Mouse (Mus musculus) embryonic facial prominence, embryonic 13.5 days (tissue): Measurements from ENCODE around the gene Apex1. TPM values are rescaled to one million over a fixed set of nuclear protein-coding genes. Genes with fewer than 3 reads are reported as not detected.
"Not testable (repeated sequence)": the region's sequence is repeated elsewhere in the genome, so short reads cannot be mapped to it uniquely, and the experiment has no call there.

Source experiments
- ATAC-seq: fragments of 200-750 bp; cut with Nextera tagmentation; 2 replicates; pipeline ENCODE4 v1.8.0; 2017; ENCODE audit warnings: low read depth; ENCODE audit not compliant: insufficient number of reproducible peaks, insufficient read depth, low FRiP score, low TSS enrichment
- H3K27ac ChIP-seq: fragments of 300-500 bp; sonication (generic); 2 replicates; pipeline ENCODE4 v1.5.1; 2015; ENCODE audit warnings: moderate library complexity, mild to moderate bottlenecking, inconsistent platforms
- H3K27me3 ChIP-seq: fragments of 300-500 bp; sonication (generic); 2 replicates; pipeline ENCODE4 v1.6.1; 2015; ENCODE audit warnings: mild to moderate bottlenecking, inconsistent platforms
- H3K36me3 ChIP-seq: fragments of 300-500 bp; sonication (generic); 2 replicates; pipeline ENCODE4 v1.6.1; 2015; ENCODE audit warnings: mild to moderate bottlenecking, inconsistent platforms
- H3K4me1 ChIP-seq: fragments of 300-500 bp; sonication (generic); 2 replicates; pipeline ENCODE4 v1.6.1; 2015; ENCODE audit warnings: inconsistent platforms
- H3K4me2 ChIP-seq: fragments of 300-500 bp; sonication (generic); 2 replicates; pipeline ENCODE4 v1.6.1; 2015; ENCODE audit warnings: moderate library complexity, mild to moderate bottlenecking, inconsistent platforms
- H3K4me3 ChIP-seq: fragments of 300-500 bp; sonication (generic); 2 replicates; pipeline ENCODE4 v1.5.1; 2015; ENCODE audit warnings: mild to moderate bottlenecking, inconsistent platforms
- H3K9ac ChIP-seq: fragments of 300-500 bp; sonication (generic); 2 replicates; pipeline ENCODE4 v1.6.1; 2015; ENCODE audit warnings: mild to moderate bottlenecking, inconsistent platforms
- H3K9me3 ChIP-seq: fragments of 300-500 bp; sonication (generic); 2 replicates; pipeline ENCODE4 v1.6.1; 2016; ENCODE audit warnings: inconsistent platforms
- WGBS: fragments of 180-500 bp; shearing (Covaris S2); methylation state at CpG from one replicate; pipeline ENCODE4 v1.1.7; 2015; ENCODE audit warnings: mixed read lengths; 5-methylcytosine and 5-hydroxymethylcytosine counted together
- polyA plus RNA-seq: library from polyadenylated mRNA; unstranded; fragments of >200 nt; fragmentation: Nextera tagmentation; extraction: Ambion mirVana; gene quantifications from 2 replicates; pipeline ENCODE4 v1.2.1, GENCODE M21; 2015

Apex1 gene
- polyA plus RNA-seq, 1 experiment from 2014 or later = 305 TPM

GRCm38 (mm10) chr14:50897374-50897765, 27.4 kb upstream of the Apex1 start, which contains the start of gene Klhl33:
TSS of gene Klhl33 (minus strand) at chr14:50897507.
- H3K9ac ChIP-seq = peak within 1 kb of the TSS; percentile 71
- no peaks in the 10 kb centered on the region for H3K9me3 ChIP-seq
- H3K4me2 ChIP-seq = peak within 1 kb of the TSS; percentile 91
- WGBS = 25% methylated on average over 7 of the region's 7 CpGs
- H3K4me3 ChIP-seq = peak within 1 kb of the TSS; percentile 49
- H3K4me1 ChIP-seq = peaks cover 21% of the 10 kb centered on the region
- H3K27ac ChIP-seq = no peak within 1 kb of the TSS
- no peaks in the 10 kb centered on the region for H3K36me3 ChIP-seq
- peaks cover 28% of the 10 kb centered on the region for H3K27me3 ChIP-seq
- ATAC-seq = no peak

GRCm38 (mm10) chr14:50897992-50898391, 26.8 kb upstream of the Apex1 start:
- Histone ChIP-seq H3K4me1 (peaks cover 16% of the 10 kb centered on the region), H3K27me3 (peaks cover 28% of the 10 kb centered on the region)
- H3K36me3 ChIP-seq, H3K4me2 ChIP-seq, H3K9me3 ChIP-seq, H3K9ac ChIP-seq, H3K4me3 ChIP-seq, ATAC-seq, H3K27ac ChIP-seq: not testable (repeated sequence)
- 90% methylated on average over 2 of the region's 2 CpGs for WGBS

- Histone ChIP-seq H3K27me3 (no peaks in the 10 kb centered on the region), H3K4me3 (peak overlapping the region; percentile 40), H3K4me1 (peaks cover 8% of the 10 kb centered on the region; the same call in 1 of the 2 replicates), H3K9me3 (no peaks in the 10 kb centered on the region), H3K4me2 (peak overlapping the region; percentile 66), H3K9ac (peak overlapping the region; percentile 58), H3K27ac (no peak overlapping the region), H3K36me3 (no peaks in the 10 kb centered on the region)
- WGBS = 4% methylated on average over 26 of the region's 26 CpGs
- no peak for ATAC-seq
Observed at GRCm38 (mm10) chr14:50903973-50904827, 20.6 kb upstream of the Apex1 start.

GRCm38 (mm10) chr14:50904828-50905129, 20.0 kb upstream of the Apex1 start:
- H3K4me3 ChIP-seq = no peak overlapping the region
- no peak for ATAC-seq
- no peak overlapping the region for H3K9ac ChIP-seq
- H3K4me1 ChIP-seq = peaks cover 8% of the 10 kb centered on the region; the same call in 1 of the 2 replicates
- H3K4me2 ChIP-seq = no peak overlapping the region
- no peaks in the 10 kb centered on the region for H3K9me3 ChIP-seq
- no peaks in the 10 kb centered on the region for H3K36me3 ChIP-seq
- 75% methylated on average over 4 of the region's 4 CpGs for WGBS
- H3K27ac ChIP-seq = no peak overlapping the region
- no peaks in the 10 kb centered on the region for H3K27me3 ChIP-seq

DNA sequence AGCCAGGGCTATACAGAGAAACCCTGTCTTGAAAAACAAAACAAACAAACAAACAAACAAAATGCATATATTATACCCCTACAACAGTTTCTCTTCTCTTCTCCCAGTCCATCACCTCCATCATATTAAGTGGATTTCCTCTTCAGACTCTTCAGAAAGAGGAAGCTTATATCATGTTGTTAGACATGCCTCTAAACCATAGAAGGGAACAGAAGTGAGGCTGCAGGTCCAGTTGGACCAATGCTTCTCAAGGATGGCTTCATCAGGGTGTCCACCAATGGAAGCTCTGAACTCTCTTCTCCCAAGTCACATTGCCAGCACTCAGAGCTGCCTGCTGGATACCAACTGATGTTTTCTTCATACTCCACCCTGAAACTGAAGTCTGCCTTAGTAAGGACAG, 19.4 kb upstream of the Apex1 start:
- not testable (repeated sequence) for H3K27ac ChIP-seq, H3K36me3 ChIP-seq, H3K9me3 ChIP-seq, ATAC-seq, H3K4me2 ChIP-seq, H3K4me3 ChIP-seq, H3K27me3 ChIP-seq, H3K9ac ChIP-seq, H3K4me1 ChIP-seq

- Histone ChIP-seq H3K4me3 (no peak overlapping the region), H3K27me3 (no peaks in the 10 kb centered on the region), H3K4me2 (no peak overlapping the region), H3K27ac (no peak overlapping the region), H3K9me3 (no peaks in the 10 kb centered on the region), H3K9ac (no peak overlapping the region), H3K36me3 (peaks cover 25% of the 10 kb centered on the region), H3K4me1 (peaks cover 8% of the 10 kb centered on the region; the same call in 1 of the 2 replicates)
- WGBS = 76% methylated on average over 4 of the region's 4 CpGs
- no peak for ATAC-seq
Observed at GRCm38 (mm10) chr14:50908126-50908525, 16.6 kb upstream of the Apex1 start.

DNA sequence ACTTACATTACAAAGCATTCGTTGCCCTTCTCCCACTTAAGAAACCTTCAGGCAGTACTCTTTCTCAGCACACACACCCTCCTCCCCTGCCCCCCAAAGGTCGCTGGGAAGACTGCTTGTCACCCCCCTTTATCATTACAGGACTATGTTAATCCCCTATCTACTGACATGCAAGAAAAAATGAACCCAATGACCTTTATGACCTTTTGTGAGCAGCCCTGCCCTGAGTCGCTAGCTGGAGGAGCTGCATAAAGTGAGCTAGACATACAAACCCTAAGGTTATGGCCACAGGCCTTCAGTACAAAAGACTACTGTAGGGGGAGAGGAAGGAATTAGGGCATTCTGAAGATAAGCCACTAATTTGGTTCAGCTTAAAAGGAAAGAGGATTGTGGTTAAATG, 13.4 kb upstream of the Apex1 start:
- Histone ChIP-seq H3K4me2 (no peak overlapping the region), H3K36me3 (peaks cover 54% of the 10 kb centered on the region)
- WGBS = 30% methylated on average over 3 of the region's 3 CpGs

DNA sequence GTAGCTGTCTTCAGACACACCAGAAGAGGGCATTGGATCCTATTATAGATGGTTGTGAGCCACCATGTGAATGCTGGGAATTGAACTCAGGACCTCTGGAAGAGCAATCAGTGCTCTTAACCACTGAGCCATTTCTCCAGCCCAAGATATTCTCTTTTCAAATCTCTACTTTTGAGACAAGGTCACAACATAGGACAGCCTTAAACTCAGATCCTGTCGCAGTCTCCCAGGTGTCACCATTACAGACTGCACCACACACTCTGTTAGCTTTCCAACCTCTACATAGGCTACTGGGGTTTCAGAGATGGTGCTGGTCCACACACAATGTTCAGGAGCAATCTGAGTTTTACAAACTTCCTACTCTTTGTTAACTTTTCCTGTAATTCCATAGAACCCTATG, 1.3 kb upstream of the Apex1 start:
- peak overlapping the region; percentile 79 for H3K4me2 ChIP-seq

More for the DNA sequence above, 13.4 kb upstream of the Apex1 start:
- Histone ChIP-seq H3K27me3 (no peaks in the 10 kb centered on the region), H3K27ac (no peak overlapping the region), H3K4me1 (no peaks in the 10 kb centered on the region), H3K9me3 (no peaks in the 10 kb centered on the region), H3K4me3 (no peak overlapping the region), H3K9ac (no peak overlapping the region)
- ATAC-seq = no peak

DNA sequence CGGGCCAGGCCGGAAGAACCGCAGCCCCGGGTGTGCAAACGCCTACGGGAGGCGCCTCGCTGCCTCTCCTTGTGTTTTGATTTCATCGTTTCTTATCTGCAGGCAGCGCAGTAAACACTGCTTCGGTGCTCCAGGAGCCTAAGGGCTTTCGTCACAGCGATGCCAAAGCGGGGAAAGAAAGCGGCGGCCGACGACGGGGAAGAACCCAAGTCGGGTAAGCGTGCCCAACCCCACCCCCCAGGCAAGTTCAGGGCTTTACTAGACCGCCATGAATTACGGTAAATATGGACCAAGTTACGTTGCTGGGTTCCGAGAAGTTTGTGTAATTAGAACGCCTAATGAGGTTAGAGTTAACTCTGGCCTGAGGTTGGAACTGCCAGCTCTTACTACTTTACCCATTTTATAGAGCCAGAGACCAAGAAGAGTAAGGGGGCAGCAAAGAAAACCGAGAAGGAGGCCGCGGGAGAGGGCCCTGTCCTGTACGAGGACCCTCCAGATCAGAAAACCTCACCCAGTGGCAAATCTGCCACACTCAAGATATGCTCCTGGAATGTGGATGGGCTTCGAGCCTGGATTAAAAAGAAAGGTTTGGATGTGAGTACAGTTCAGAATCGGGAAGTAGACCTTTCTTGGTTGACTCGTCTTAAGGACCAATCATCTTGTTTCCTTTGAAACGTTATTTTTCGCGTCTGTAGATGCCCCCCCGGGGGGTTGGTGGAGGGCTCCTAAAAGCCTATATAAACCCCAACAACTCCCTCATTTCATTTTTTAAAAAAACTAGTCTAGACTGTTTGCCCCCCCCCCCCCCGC, 548 bp downstream of the Apex1 start:
- no peaks in the 10 kb centered on the region for H3K27me3 ChIP-seq
- no peaks in the 10 kb centered on the region for H3K9me3 ChIP-seq
- peak overlapping the region; percentile 95 for H3K27ac ChIP-seq
- no peak for ATAC-seq
- H3K36me3 ChIP-seq = peaks cover 37% of the 10 kb centered on the region
- H3K4me2 ChIP-seq = peak overlapping the region; percentile 79
- under 1% methylated on average over 38 of the region's 38 CpGs for WGBS
- peak overlapping the region; percentile 73 for H3K4me3 ChIP-seq
- peak overlapping the region; percentile 87 for H3K9ac ChIP-seq
- peaks cover 31% of the 10 kb centered on the region for H3K4me1 ChIP-seq

More for the DNA sequence above, 1.3 kb upstream of the Apex1 start:
- not testable (repeated sequence) for ATAC-seq, H3K27ac ChIP-seq, H3K9me3 ChIP-seq, H3K27me3 ChIP-seq
- 72% methylated on average over 1 of the region's 1 CpGs for WGBS
- Histone ChIP-seq H3K4me1 (peaks cover 22% of the 10 kb centered on the region), H3K9ac (peak overlapping the region; percentile 87), H3K4me3 (peak overlapping the region; percentile 73), H3K36me3 (peaks cover 42% of the 10 kb centered on the region)

DNA sequence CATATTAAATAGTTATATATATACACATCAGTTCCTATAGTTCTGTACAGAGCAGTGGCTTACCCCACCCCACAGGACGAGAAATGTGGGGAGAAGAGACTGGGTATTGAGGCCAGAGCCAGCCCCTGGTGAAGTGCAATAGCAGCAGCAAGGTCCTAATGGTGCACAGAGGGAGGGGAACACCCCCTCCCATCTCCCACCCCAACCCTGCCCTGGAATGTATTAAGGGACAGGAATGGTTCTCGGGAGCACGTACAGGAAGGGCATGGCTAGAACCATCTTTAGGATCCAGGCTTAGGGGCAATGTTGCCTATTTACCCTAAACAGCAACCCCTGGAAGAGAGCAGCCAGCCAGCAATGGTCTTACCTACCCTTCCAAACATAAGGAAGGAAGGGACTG, 2.6 kb downstream of the Apex1 start:
- 58% methylated on average over 3 of the region's 3 CpGs for WGBS
- H3K4me1 ChIP-seq = peaks cover 37% of the 10 kb centered on the region
- H3K9ac ChIP-seq = no peak overlapping the region
- no peak overlapping the region for H3K27ac ChIP-seq
- no peaks in the 10 kb centered on the region for H3K27me3 ChIP-seq
- 0 out of 2 replicates have a peak overlapping the region, but pooled peaks have one; percentile 6 for H3K4me3 ChIP-seq
- H3K9me3 ChIP-seq = no peaks in the 10 kb centered on the region
- no peak for ATAC-seq
- H3K4me2 ChIP-seq = no peak overlapping the region
- H3K36me3 ChIP-seq = peaks cover 36% of the 10 kb centered on the region

GRCm38 (mm10) chr14:50929951-50930350, 5.2 kb downstream of the Apex1 start:
- Histone ChIP-seq H3K9me3 (no peaks in the 10 kb centered on the region), H3K9ac (peak overlapping the region; percentile 98), H3K27me3 (no peaks in the 10 kb centered on the region), H3K4me1 (peaks cover 30% of the 10 kb centered on the region), H3K4me3 (peak overlapping the region; percentile 98), H3K36me3 (peaks cover 36% of the 10 kb centered on the region), H3K4me2 (peak overlapping the region; percentile 85), H3K27ac (peak overlapping the region; percentile 85)
- no peak for ATAC-seq
- 17% methylated on average over 10 of the region's 10 CpGs for WGBS
